Mouse (Mus musculus): ENCODE data around the gene Pidd1. TPM values are rescaled to one million over a fixed set of nuclear protein-coding genes. Genes with fewer than 3 reads are reported as not detected.

The Pidd1 gene
- total RNA-seq (2023) = 2.7 TPM

DNA sequence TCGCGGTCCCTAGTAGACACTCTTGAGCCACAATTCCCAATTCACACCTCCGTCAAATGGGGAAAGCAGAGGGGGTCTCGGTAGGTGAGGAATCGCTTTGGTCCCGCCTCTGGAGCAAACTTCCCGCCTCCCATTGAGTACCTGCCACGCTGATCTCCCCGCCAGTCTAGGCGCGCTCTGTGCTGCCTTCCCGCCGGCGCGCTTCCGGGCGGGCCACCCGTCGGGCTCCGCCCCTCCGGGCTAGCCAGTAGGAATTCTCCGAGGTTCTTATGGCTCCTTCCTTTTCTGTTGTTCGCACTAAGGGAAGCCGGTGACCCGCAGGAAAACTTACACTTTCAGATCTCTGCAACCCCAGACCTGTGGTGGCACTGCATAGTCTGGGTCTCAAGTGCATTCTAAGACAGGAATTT is at the start of gene Pidd1:
TSS of gene Pidd1 (minus strand) at position 198 of the 410 bp plus-strand sequence.

DNA sequence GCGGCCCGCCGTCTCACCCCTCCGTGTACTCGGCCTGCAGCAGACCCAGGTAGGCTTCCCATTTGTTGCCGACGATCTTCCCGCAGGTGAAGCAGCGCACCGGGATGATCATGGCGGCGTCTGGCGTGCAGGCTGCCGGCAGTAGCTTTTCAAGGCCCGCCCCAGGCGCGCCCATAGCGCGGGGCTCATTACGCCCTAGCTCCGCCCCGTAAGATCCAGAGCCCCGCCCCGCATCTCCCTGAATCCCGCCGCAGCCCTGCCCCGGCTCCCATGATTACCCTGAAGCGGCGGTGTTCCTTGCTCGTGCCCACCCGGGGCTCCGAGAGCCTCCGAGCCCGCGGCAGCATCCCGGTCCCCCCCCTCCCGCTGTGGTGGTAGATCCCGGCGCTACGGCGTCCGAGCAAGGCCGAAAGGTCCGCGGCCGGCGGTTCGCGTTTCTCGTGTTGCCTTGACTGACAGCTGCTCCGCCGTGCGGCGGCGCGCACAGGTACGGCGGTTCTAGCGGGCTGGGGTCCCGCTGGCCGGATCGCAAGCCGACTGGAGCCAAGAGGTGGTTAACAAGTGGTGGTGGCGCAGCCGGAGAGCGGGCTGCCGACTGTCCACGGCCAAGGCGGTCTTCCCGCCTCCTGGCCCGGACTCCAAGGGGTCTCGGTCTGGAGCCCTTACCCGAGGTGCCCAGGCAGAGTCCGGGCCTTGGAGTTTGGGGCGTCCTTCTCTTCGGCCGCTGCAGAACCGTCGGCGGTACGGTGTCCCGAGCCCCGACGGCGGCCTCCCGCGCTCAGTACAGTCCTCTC is 31.4 kb upstream of the Pidd1 start, which contains the start of the genes Polr2l and Tspan4:
TSS of gene Polr2l (minus strand) at position 122 of the 794 bp plus-strand sequence.
TSS of gene Tspan4 (plus strand) at position 230 of the 794 bp plus-strand sequence.

DNA sequence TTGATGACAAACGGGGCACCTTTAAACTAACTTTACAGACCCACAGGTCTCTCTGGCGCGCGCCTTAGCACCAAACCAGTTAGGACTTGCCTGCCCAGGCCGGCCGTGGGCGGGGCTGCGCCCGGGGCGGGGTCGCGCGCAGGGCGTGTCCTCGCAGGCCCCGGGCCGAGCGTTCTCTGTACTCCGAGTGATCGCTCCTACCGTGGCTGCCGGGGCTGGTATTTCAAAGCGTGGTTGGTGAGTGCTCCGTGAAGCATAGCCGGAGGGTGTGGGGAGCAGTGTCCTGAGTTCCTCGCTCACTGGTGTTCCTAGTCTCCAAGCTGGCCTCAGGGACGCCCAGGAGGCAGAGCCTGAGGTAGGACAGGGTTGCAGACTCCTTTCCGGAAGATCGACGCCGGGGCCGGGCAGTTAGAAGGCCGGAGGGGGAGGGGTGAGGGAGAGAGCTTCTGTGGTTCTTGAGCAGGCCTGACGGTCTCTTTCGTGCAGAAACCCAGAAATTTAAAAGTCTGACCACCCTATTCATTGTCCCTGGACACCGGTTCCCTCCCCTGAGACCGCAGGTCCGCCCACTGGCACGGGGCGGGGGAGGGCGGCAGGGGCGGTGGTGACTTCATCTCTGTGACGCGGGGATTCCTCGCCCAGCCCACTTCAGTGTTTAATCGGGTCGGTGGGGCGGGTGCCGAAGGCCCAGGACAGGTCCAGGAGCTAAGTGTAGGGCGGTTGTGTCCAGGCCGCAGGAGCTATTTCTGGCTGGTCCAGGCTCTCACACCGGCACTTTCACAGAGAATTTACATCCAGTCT is 23.6 kb upstream of the Pidd1 start, which contains the start of gene Cd151:
TSS of gene Cd151 (plus strand) at position 163 of the 801 bp plus-strand sequence.

DNA sequence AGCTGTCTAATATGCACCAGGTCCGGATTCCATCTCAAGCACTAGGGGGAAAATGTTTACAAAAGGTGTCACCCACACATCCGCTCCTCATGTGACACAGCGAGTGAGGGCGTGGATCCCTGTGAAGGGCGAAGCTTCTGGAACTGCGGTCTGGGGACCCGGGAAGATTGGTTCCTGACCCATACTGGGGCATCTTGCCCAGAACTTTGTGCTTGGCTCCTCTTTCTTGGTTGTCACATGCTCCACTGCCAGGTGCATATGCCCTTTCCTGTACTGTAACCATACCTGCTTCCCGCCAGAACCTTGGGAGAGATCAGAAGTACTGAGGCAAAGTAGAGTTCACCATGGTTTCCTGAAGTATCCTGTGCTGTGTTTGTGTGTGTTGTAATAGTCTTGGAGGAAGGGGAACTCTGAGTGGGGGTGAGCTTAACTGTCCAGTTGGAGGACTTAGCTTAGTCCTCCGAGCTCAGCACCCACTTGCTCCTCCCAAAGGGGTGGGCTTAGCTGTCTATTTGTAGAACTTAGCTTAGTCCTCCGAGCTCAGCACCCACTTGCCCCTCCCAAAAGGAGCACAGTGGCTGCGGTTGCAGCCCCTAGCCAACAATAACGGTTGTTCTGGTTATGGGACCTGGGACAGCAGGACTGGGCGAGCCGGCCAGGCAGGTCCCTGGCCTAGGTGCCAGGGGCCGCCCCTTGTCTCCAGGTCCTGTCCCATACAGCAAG is 16.7 kb upstream of the Pidd1 start, which contains the start of gene Cracr2b:
TSS of gene Cracr2b (plus strand) at position 704 of the 723 bp plus-strand sequence.

DNA sequence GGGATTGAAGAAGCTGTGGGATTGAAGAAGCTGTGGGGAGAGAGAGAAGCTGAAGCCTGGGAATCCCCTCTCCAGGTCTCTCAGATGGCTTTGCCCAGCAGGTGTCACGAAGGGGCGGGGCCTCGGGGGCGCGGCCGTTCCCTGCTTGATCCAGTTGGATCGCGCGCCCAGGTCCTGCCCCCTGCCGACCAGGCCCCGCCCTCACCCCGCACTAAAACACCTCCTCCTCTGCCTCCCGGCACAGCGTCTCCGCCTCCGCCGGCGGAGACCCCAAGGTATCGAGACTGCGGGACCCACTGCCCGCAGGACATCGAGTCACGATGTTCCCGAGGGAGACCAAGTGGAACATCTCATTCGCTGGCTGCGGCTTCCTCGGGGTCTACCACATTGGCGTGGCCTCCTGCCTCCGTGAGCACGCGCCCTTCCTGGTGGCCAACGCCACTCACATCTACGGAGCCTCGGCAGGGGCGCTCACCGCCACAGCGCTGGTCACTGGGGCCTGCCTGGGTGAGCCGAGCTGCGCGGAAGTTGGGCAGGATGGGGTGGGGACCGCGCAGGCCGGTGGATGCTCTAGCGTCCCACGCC is 11.2 kb upstream of the Pidd1 start, which contains the start of gene Pnpla2:
TSS of gene Pnpla2 (plus strand) at position 232 of the 585 bp plus-strand sequence.

DNA sequence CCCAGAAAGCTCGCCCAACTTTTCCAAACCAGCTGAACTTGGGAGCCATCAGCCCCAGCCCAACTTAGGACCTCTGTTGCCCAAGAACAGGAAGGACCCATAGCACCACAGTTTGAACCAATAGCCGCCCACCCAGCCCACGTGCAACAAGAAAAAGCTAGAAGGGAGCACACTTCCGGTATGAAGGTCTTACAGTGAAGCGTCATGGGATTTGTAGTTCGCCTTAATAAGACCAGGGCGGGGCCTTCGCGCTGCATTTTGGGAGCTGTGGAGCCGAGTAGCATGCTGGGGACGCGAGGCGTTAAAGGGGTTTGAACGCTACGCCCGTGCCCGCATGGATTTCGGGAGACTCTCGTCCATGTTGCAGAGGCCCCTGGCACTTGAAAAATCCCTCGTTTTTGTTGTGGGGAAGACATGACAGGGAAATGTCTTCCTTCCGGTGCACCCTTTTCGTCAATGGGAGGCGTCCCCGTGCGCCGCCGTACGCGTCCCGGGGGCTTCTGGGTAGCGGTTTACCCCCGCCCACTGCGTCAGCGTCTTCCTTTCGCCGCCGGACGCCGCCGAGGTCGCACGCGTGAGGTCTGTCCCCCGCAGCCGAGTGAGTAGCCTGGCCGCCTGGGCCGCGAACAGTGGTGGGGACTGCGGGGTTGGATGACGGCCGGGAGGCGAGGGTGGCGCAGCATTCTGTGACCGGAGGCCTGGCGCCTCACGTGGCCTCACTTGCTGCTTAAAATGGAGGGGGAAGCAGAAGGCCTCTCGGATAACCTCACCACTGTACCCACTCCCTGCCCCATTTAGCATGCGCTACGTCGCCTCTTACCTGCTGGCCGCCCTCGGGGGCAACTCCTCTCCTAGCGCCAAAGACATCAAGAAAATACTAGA is 3.5 kb upstream of the Pidd1 start, which contains the start of gene Rplp2:
TSS of gene Rplp2 (plus strand) at position 261 of the 882 bp plus-strand sequence.

DNA sequence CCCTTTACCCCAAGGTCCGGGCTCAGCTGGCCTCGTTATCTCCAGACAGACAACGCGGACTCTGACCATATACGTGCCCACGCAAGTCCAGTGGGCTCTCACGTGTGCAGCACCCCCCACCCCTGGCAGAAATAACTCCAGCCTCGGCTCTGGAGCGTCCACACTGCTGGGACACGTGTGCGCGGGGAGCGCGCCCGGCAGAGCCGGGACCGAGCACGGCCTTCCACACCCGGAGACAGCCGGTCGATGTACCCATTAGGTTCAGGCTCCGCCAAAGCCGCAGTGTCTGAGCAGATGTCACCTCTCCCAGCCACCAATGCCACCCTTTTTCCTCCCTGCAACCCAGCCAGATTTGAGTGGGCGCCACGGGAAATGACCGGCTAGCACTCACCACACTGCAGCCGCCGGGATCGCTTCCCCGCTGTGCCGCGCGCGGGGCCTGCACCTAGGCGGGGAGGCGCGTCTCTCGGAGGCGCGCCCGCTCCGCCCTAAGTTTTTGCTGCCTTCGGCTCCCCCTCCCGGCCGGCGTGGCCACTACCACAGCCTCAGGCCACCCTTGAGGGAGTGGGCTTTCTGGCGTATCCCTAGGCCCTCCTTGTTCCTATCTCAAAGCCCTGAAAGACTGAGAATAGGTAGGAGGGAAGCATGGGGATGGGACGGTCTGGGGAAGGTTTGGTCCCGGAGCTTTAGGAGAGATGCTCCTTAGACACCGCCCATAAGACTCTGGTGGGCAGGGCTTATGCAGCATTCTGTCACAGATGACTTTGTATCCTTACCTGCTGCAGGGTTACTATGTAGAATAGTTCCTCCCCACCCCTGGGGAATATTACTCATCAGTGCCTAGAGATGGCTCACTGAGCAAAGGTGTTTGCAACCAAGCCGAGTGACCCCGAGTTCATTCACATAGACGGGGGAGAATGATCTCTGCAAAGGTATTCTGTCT is 6.4 kb downstream of the Pidd1 start, which contains the start of gene Slc25a22:
TSS of gene Slc25a22 (minus strand) at position 715 of the 943 bp plus-strand sequence.

DNA sequence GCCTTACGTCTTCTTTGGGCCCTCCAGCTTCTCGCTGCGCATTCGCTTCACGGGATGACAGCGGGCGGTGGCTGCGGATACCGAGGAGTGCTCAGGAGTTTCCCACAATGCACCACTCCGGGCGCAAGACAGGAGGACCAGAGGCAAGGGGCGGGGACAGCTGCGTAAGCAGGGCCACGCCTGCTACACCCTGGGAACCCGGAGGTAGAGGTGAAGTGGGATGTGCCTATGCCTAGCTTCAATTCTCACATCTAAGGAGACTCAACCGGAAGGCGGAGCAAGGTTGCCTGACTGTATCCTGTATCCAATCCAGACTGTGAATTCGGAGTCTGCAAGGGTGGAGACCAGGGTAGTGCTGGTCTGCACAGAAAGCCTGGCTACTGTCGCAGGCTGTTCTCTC is 14.5 kb downstream of the Pidd1 start, which contains the start of gene Cend1:
TSS of gene Cend1 (minus strand) at position 182 of the 400 bp plus-strand sequence.

DNA sequence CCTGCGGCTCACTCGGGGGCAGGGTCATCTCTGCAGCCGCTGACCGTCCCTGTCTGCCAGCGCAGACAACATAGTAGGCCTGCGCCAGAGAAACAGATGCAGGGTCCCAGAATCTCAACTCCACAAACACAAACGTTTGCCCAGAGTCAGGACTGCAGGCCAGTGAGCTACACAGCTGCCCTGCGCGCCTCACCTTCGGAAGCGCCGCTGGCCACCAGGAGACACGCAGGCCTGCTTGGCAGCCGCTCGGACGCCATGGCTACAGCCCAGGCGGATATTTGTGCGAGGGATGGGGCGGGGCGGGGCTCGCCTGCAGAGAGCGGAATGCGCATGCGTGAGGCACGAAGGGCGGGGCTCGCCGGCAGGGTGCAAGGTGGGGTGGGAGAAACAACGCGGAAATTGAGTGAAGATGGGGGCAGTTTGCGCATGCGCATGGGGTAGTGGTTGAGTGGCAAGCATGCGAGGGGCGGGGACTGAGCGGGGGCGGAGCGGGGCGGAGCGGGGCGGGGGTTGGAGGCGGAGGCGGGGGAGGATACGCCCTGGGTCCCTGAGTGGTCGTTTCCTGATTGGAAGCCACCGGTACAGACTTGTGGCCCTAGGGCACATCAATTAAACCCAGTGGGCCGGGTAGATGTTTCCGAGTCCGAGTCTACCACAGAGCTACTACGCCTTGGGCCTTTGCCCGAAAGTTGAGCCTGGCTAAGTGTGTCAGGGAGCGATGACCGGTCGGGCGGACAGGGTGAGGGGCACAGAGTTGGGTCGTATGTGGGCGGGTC is 29.8 kb downstream of the Pidd1 start, which contains the start of gene Gatd1:
TSS of gene Gatd1 (minus strand) at position 328 of the 776 bp plus-strand sequence.

DNA sequence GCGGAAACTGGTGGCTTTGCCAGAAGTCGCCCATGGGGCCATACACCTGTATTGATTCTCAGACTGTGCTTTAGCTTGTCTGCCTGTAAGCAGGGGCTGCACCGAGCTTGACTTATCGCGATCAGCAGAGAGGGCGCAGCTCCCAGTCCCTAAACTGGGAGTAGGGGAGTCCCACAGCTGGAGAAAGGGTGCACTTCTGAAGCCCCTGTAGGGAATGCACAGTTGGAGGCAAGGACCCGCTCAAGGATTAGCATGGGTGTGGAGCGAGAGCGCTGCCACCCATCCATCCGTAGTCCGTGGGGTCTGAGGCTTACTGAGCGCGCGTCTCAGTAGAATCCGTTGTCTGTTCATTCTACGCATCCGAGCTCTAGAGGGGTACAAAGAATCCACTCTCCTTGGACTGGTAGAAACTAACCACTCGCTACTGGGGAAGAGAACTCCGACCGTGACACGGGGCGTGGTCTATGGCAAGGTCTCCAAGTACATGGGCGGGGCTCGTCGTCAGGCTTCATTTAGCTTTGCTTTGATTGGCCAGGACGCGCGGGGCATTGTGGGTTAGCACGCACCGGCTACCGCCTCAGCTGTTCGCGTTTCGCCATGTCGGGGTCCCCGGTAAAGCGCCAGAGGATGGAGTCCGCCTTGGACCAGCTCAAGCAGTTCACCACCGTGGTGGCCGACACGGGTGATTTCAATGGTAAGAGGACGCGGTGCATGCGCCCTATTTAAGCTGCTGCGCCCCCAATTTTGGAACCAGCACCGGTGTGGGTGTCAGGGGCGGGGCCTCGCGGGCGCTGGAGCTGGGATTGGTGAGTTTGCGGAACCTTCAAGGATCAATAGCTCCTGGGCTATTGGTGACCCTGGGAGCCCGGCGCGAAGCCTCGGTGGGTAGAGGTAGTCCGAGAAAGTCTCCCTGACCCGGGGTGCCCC is 51.9 kb downstream of the Pidd1 start, which contains the start of gene Taldo1:
TSS of gene Taldo1 (plus strand) at position 575 of the 927 bp plus-strand sequence.

Other genes with a start within 250 kb of the Pidd1 start
- 4.7 TPM for gene Lrrc56, start 249.9 kb downstream of the Pidd1 start, total RNA-seq (2023)
- gene Lmntd2, start 229.9 kb downstream of the Pidd1 start, total RNA-seq (2023) = 3.3 TPM
- 10.2 TPM for gene Rassf7, start 228.2 kb downstream of the Pidd1 start, total RNA-seq (2023)
- gene Phrf1, start 215.2 kb downstream of the Pidd1 start, total RNA-seq (2023) = 165 TPM
- 47.4 TPM for gene Irf7, start 177.5 kb downstream of the Pidd1 start, total RNA-seq (2023)
- not detected for gene Cdhr5, start 167.2 kb downstream of the Pidd1 start, total RNA-seq (2023)
- gene Sct, start 164.9 kb downstream of the Pidd1 start, total RNA-seq (2023) = not detected
- gene Drd4, start 152.0 kb downstream of the Pidd1 start, total RNA-seq (2023) = not detected
- gene Deaf1, start 116.3 kb downstream of the Pidd1 start, total RNA-seq (2023) = 68.8 TPM
- 24.8 TPM for gene Tmem80, start 116.3 kb downstream of the Pidd1 start, total RNA-seq (2023)
- 0.65 TPM for gene Eps8l2, start 105.1 kb downstream of the Pidd1 start, total RNA-seq (2023)
- gene Taldo1, start 51.8 kb downstream of the Pidd1 start, total RNA-seq (2023) = 98.5 TPM
- 37.5 TPM for gene Gatd1, start 29.9 kb downstream of the Pidd1 start, total RNA-seq (2023)
- gene Cend1, start 14.5 kb downstream of the Pidd1 start, total RNA-seq (2023) = not detected
- gene Slc25a22, start 6.1 kb downstream of the Pidd1 start, total RNA-seq (2023) = 49.9 TPM
- gene Rplp2, start 3.3 kb upstream of the Pidd1 start, total RNA-seq (2023) = 3,316 TPM
- 61.0 TPM for gene Pnpla2, start 11.2 kb upstream of the Pidd1 start, total RNA-seq (2023)
- gene Cracr2b, start 17.1 kb upstream of the Pidd1 start, total RNA-seq (2023) = 1.7 TPM
- gene Cd151, start 23.4 kb upstream of the Pidd1 start, total RNA-seq (2023) = 8.9 TPM
- 19.9 TPM for gene Polr2l, start 31.1 kb upstream of the Pidd1 start, total RNA-seq (2023)
- gene Tspan4, start 31.2 kb upstream of the Pidd1 start, total RNA-seq (2023) = 2.1 TPM
- 20.9 TPM for gene Chid1, start 95.8 kb upstream of the Pidd1 start, total RNA-seq (2023)
- gene Ap2a2, start 118.1 kb upstream of the Pidd1 start, total RNA-seq (2023) = 65.0 TPM
- gene Muc6, start 211.3 kb upstream of the Pidd1 start, total RNA-seq (2023) = not detected
- 0.35 TPM for gene Muc2, start 246.3 kb upstream of the Pidd1 start, total RNA-seq (2023)

All from CD4-positive naive resting alpha-beta T cell, adult 57 days (primary cell).